Mouse (Mus musculus) liver, adult 2 months (tissue): ENCODE measurements around the gene Ky.

Experiments
- CTCF ChIP-seq: fragments of 200-500 bp; IDR thresholded peaks from 2 replicates; pipeline ENCODE4 v1.5.1; 2011; ENCODE audit warnings: low read depth, low read length, control low read depth
- POLR2A ChIP-seq: fragments of 200-500 bp; IDR thresholded peaks from 2 replicates; pipeline ENCODE4 v1.6.1; 2011; ENCODE audit warnings: low read length, control low read depth; ENCODE audit not compliant: insufficient read depth; ENCODE audit errors: extremely low read depth

- no peak for TF ChIP-seq CTCF
- TF ChIP-seq POLR2A, result no peak
Measured at GRCm38 (mm10) chr9:102505700-102506585, at the start of gene Ky.
